In the genomic region with DNA sequence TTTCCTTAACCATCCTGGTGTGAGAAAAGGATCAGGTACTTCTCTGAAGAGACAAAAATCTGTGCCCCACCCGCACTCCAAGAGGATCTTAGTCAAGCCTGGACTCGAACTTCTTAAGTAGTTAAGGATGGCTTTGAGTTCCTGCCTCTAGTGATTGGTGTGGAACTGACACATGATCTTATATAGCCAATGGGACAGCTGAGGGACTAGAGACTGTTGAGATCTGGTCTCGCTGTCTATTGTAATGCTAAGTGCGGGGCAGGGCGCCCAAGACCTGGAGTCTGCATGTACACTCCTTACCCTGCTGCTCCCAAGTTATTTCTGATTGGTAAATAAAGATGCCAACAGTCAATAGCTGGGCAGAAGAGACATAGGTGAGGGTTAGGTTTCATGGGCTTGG, we compare ENCODE assay signal across 22 mouse cellular contexts.
"Had no signal": no experiment of that assay in that cellular context is flagged by ENCODE, and none has a peak within 500 bp of the region (broad histone marks: within the 10 kb centered on the region; RNA-seq: fewer than 3 reads in every experiment).

No protein-coding gene starts in this region.

- DNase-seq: gastrocnemius, postnatal 14 days; gastrocnemius, postnatal 36 days; heart, adult 18-20 months; heart, postnatal 10 days; kidney, adult 11 months; kidney, adult 2 months; kidney, adult 9 months; kidney, postnatal 14 days; layer of hippocampus, adult 9-11 months; layer of hippocampus, postnatal 36 days; left cerebral cortex, postnatal 4 days had no signal

- H3K9ac ChIP-seq: heart, embryonic 12.5 days; hindbrain, embryonic 13.5 days; hindbrain, embryonic 15.5 days; kidney, embryonic 15.5 days; limb, embryonic 13.5 days; limb, embryonic 15.5 days; liver, embryonic 12.5 days; liver, embryonic 14.5 days had no signal

- H3K27ac ChIP-seq: heart, embryonic 10.5 days; hindbrain, embryonic 13.5 days; hindbrain, embryonic 15.5 days; hindbrain, postnatal 0 days; kidney, embryonic 15.5 days; kidney, postnatal 0 days; limb, embryonic 13.5 days; limb, embryonic 15.5 days; liver, embryonic 12.5 days; liver, embryonic 14.5 days had no signal

- H3K36me3 ChIP-seq: heart, embryonic 10.5 days; heart, embryonic 12.5 days; hindbrain, embryonic 13.5 days; hindbrain, embryonic 15.5 days; kidney, embryonic 15.5 days; limb, embryonic 13.5 days; limb, embryonic 15.5 days; liver, embryonic 12.5 days had no signal

- H3K4me3 ChIP-seq: heart, embryonic 10.5 days; heart, embryonic 12.5 days; hindbrain, embryonic 13.5 days; hindbrain, embryonic 15.5 days; kidney, embryonic 15.5 days; limb, embryonic 13.5 days; limb, embryonic 15.5 days; liver, embryonic 12.5 days had no signal

- H3K9me3 ChIP-seq: heart, embryonic 10.5 days; heart, embryonic 12.5 days; hindbrain, embryonic 13.5 days; hindbrain, embryonic 15.5 days; kidney, embryonic 15.5 days; limb, embryonic 13.5 days; limb, embryonic 15.5 days; liver, embryonic 12.5 days had no signal

- H3K4me1 ChIP-seq: heart, embryonic 12.5 days; kidney, embryonic 15.5 days had no signal
